Mouse (Mus musculus): ENCODE measurements around the gene Son. TPM values are rescaled to one million over a fixed set of nuclear protein-coding genes. Genes with fewer than 3 reads are reported as not detected.

Gene Son
- total RNA-seq, 1 experiment, result 181 TPM

GRCm38 (mm10) chr16:91611248-91611647 lies 36.1 kb upstream of the Son start:
- DNase-seq (ENCODE audit: low read depth, low spot score), result no peak
- in situ Hi-C loops (cut with MboI; ENCODE audit: low sequenced_read_pairs in 2 of 2, unreplicated experiment in 2 of 2), result no loop called here
- TF ChIP-seq MAFK (IDR thresholded peaks at IDR 0.05; ENCODE audit: insufficient read depth, low read depth, low read length), result no peak
- no peak for TF ChIP-seq CHD2 (IDR thresholded peaks at IDR 0.05; ENCODE audit: low read depth, low read length)
- no peak for TF ChIP-seq ZC3H11A (IDR thresholded peaks at IDR 0.05; ENCODE audit: borderline replicate concordance, low read depth, low read length)
- no peak for TF ChIP-seq ZNF384 (IDR thresholded peaks at IDR 0.05; ENCODE audit: low read depth, low read length)
- TF ChIP-seq HCFC1 (IDR thresholded peaks at IDR 0.05; ENCODE audit: borderline replicate concordance, insufficient read depth, low read length), result no peak
- H3K9ac ChIP-seq (ENCODE audit: insufficient read depth, low read depth, low read length, poor library complexity, severe bottlenecking), result no peak overlapping the region; the same call in 1 of the 2 replicates
- H3K9me3 ChIP-seq (ENCODE audit: control insufficient read depth, insufficient read depth, low read depth, low read length), result no peaks in the 10 kb centered on the region
- H3K4me1 ChIP-seq (ENCODE audit: control insufficient read depth in 2 of 2, insufficient read depth in 2 of 2, low read length in 2 of 2, poor library complexity in 1 of 2), result no peaks in the 10 kb centered on the region
- no peak overlapping the region for H3K27ac ChIP-seq (ENCODE audit: insufficient read depth, low read depth, low read length, poor library complexity, severe bottlenecking)
- peak overlapping the region in 1 of 2 experiments; percentile 34; a peak in 1 of 4 replicates for H3K4me3 ChIP-seq (ENCODE audit: insufficient read depth in 1 of 2, low read depth in 1 of 2, low read length in 2 of 2, poor library complexity in 1 of 2, severe bottlenecking in 1 of 2)
- no peaks in the 10 kb centered on the region for H3K36me3 ChIP-seq (ENCODE audit: control insufficient read depth, insufficient read depth, low read length, poor library complexity, severe bottlenecking)

- TF ChIP-seq MAFK (IDR thresholded peaks at IDR 0.05; ENCODE audit: insufficient read depth, low read depth, low read length), result no peak
- TF ChIP-seq ZNF384 (IDR thresholded peaks at IDR 0.05; ENCODE audit: low read depth, low read length), result no peak
- Histone ChIP-seq H3K9ac (ENCODE audit: insufficient read depth, low read depth, low read length, poor library complexity, severe bottlenecking) (no peak overlapping the region), H3K27ac (ENCODE audit: insufficient read depth, low read depth, low read length, poor library complexity, severe bottlenecking) (no peak overlapping the region), H3K4me3 (ENCODE audit: insufficient read depth in 1 of 2, low read depth in 1 of 2, low read length in 2 of 2, poor library complexity in 1 of 2, severe bottlenecking in 1 of 2) (no peak overlapping the region), H3K4me1 (ENCODE audit: control insufficient read depth in 2 of 2, insufficient read depth in 2 of 2, low read length in 2 of 2, poor library complexity in 1 of 2) (no peaks in the 10 kb centered on the region), H3K36me3 (ENCODE audit: control insufficient read depth, insufficient read depth, low read length, poor library complexity, severe bottlenecking) (no peaks in the 10 kb centered on the region), H3K9me3 (ENCODE audit: control insufficient read depth, insufficient read depth, low read depth, low read length) (no peaks in the 10 kb centered on the region)
- DNase-seq (ENCODE audit: low read depth, low spot score), result no peak
- in situ Hi-C loops (cut with MboI; ENCODE audit: low sequenced_read_pairs in 2 of 2, unreplicated experiment in 2 of 2), result no loop called here
These were observed 34.8 kb upstream of the Son start for GRCm38 (mm10) chr16:91612525-91612924.

GRCm38 (mm10) chr16:91614552-91614951 lies 32.8 kb upstream of the Son start:
- DNase-seq (ENCODE audit: low read depth, low spot score), result no peak
- Histone ChIP-seq H3K36me3 (ENCODE audit: control insufficient read depth, insufficient read depth, low read length, poor library complexity, severe bottlenecking) (no peaks in the 10 kb centered on the region), H3K9ac (ENCODE audit: insufficient read depth, low read depth, low read length, poor library complexity, severe bottlenecking) (no peak overlapping the region), H3K9me3 (ENCODE audit: control insufficient read depth, insufficient read depth, low read depth, low read length) (no peaks in the 10 kb centered on the region), H3K27ac (ENCODE audit: insufficient read depth, low read depth, low read length, poor library complexity, severe bottlenecking) (no peak overlapping the region), H3K4me1 (ENCODE audit: control insufficient read depth in 2 of 2, insufficient read depth in 2 of 2, low read length in 2 of 2, poor library complexity in 1 of 2) (peaks cover 0 to 2% of the 10 kb centered on the region in 2 experiments; a peak in 1 of 4 replicates), H3K4me3 (ENCODE audit: insufficient read depth in 1 of 2, low read depth in 1 of 2, low read length in 2 of 2, poor library complexity in 1 of 2, severe bottlenecking in 1 of 2) (no peak overlapping the region)
- TF ChIP-seq MAFK (IDR thresholded peaks at IDR 0.05; ENCODE audit: insufficient read depth, low read depth, low read length), result no peak
- TF ChIP-seq ZC3H11A (IDR thresholded peaks at IDR 0.05; ENCODE audit: borderline replicate concordance, low read depth, low read length), result no peak
- no peak for TF ChIP-seq ZNF384 (IDR thresholded peaks at IDR 0.05; ENCODE audit: low read depth, low read length)
- no peak for TF ChIP-seq CHD2 (IDR thresholded peaks at IDR 0.05; ENCODE audit: low read depth, low read length)
- no peak for TF ChIP-seq HCFC1 (IDR thresholded peaks at IDR 0.05; ENCODE audit: borderline replicate concordance, insufficient read depth, low read length)
- in situ Hi-C loops (cut with MboI; ENCODE audit: low sequenced_read_pairs in 2 of 2, unreplicated experiment in 2 of 2), result no loop called here

- Histone ChIP-seq H3K9ac (ENCODE audit: insufficient read depth, low read depth, low read length, poor library complexity, severe bottlenecking) (0 out of 2 replicates have a peak within 1 kb of the TSS, but pooled peaks have one; percentile 27), H3K4me3 (ENCODE audit: insufficient read depth in 1 of 2, low read depth in 1 of 2, low read length in 2 of 2, poor library complexity in 1 of 2, severe bottlenecking in 1 of 2) (peak within 1 kb of the TSS; percentile 67 to 68), H3K36me3 (ENCODE audit: control insufficient read depth, insufficient read depth, low read length, poor library complexity, severe bottlenecking) (peaks cover 26% of the 10 kb centered on the region), H3K4me1 (ENCODE audit: control insufficient read depth in 2 of 2, insufficient read depth in 2 of 2, low read length in 2 of 2, poor library complexity in 1 of 2) (peaks cover 0 to 11% of the 10 kb centered on the region in 2 experiments), H3K9me3 (ENCODE audit: control insufficient read depth, insufficient read depth, low read depth, low read length) (no peaks in the 10 kb centered on the region), H3K27ac (ENCODE audit: insufficient read depth, low read depth, low read length, poor library complexity, severe bottlenecking) (no peak within 1 kb of the TSS)
- in situ Hi-C loops (cut with MboI; ENCODE audit: low sequenced_read_pairs in 2 of 2, unreplicated experiment in 2 of 2), result no loop called here
- TF ChIP-seq CHD2 (IDR thresholded peaks at IDR 0.05; ENCODE audit: low read depth, low read length) (no peak), HCFC1 (IDR thresholded peaks at IDR 0.05; ENCODE audit: borderline replicate concordance, insufficient read depth, low read length) (peak; percentile 91)
- peak; percentile 56 for DNase-seq (ENCODE audit: low read depth, low spot score)
These were observed 28.5 kb upstream of the Son start, which contains the start of gene Dnajc28 for GRCm38 (mm10) chr16:91618511-91619501. Dnajc28 (minus strand) TSS chr16:91619026.
